Mouse (Mus musculus) natural killer cell, adult 2 months (primary cell): ENCODE data around the gene Cttnbp2.

Experiments
- DNase-seq, 2 experiments: peaks; one replicate each; pipeline ENCODE4 v3.0.0; 2022; ENCODE audit warnings: low spot score in 2 of 2

Cttnbp2 gene

DNA sequence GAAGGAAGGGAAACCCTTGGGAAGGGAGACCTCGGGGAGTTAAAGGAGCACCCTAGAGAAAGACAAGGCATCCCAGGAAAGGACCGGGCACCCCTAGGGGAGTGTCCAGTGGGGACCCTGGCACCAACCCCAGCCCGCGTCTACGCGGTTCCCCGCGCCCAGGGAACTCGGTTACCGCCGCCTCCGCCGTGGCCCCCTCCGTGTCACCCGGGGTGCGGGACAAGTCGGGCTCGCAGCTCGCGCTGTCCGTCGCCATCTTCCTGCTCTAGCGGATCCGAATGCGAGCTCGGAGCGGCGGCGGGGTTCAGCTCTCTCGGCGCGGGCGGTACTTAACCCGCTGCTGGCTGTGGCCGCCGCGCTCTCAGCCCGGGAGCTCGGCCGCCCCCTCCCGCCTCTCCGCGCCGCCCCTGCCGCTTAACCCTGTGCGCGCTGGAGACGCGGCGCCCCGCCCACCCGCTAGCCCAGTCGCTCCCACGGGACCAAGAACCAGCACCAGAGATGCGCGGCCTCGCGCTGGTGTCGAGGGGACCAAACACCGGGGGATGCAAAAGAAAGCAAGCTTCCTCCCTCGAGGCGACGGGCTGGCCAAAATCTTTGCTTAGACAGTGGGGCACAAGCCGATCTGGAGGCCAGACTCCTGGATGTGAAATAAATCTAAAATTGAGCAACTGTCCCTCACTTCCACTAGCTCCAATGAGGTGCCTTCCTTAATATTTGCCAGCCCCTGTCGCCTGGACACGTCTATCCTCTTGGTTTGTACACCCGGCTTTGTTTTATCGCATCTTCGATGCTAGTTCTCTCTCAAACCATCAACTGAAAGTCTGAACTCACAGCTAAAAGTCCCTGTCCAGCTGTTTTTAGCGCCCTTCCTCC lies at the start of gene Cttnbp2:
Gene Cttnbp2 (minus strand): TSS at position 364 of the 873 bp plus-strand sequence.
- DNase-seq, result no peak

DNA sequence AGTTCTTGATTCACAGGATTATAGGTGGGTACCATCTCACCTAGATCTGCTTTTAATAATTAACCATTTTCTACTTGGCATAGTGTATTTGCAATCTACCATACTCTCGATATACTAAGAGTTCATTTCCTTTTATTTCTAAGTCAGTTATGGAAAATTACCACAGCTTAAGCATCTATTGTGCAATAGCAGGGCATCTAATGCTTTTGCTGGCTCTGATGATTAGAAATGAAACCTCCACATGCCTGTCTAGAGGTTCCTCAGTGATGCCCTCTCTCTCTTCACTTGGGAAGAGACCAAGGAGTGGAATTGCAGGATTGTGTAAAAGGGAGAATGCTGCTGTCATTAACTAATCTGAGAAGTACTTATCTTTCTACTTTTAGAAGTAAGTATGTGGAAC lies 44.4 kb upstream of the Cttnbp2 start:
- no peak for DNase-seq

DNA sequence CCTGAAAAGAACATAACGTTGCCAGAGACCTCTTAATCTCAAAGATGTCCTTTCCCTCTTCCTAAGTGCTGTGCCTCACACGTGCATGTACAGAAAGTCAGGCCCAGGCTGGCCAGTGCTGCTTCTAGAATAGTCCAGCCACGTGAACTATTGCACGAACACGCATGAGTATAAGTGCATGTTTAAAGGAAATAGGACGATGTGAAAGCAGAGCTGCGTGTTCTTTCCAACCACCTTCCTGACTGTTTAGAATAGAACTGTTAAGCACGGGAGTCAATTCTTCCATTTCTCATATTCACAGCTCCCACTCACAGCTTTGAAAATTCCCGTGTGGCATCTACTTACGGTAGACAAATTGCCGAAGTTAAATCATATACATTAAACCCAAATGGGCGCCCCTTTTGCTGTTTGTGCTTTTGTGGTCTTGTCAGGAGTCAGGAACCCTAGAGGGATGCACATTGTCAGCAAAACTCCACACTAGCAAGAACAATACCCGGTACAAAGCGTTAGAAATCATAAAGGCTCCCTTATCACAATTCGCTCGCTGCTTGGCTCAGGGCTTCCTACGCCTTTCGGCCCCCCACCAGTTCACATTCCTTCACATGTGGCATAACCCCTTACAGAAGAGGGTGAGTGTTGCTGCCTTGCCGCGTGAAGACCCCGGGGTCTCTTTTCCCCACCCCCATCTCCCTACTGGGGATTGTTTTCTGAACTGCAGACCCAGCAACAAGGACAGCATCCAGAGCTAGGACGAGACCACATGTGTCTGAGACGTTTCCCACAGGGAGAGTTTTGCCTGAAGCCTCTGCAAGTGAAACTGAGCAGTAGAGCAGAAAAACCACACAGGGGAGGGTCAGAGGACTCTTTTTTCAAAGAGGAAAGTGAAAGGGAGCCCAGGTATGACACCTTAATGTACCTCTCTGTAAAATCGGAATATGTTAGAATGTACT lies 33.1 kb upstream of the Cttnbp2 start:
- DNase-seq, result no peak

DNA sequence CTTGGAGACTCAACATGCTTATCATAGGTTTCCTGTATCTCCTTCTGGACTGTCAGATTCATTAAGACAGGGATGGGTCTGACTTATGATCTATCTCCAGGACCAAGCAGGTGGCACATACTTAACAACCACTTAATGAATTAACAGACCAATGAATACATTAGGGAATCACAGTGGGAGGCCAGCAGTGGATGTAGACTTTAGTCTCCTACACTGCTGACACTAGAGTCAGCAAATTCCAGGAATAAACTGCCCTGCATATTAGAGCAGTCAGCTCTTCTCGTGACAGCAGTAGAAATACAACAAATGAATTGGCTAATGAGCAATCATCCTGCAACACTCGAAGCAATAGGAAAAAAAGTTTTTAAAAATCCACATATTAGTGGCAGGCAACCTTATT lies 29.2 kb upstream of the Cttnbp2 start:
- DNase-seq, result no peak

DNA sequence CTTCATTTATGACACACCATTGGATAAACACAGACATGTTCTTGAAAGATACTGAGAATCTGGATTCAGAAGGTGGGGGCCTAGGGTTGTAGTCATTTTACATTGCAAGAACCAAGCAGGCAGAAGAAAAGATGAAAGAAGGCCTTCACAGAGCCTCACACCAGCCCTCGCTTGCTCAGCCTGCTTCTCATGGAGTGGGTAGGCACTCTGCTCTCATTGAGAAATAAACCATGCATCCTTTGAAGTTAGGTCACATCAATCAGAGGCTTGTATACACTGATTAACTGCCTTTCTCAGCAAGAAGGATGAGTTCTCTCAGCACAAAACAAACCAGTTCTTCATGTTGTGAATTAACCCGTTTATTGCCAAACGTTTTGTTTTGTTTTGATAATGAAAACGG lies 25.8 kb upstream of the Cttnbp2 start:
- no peak for DNase-seq

DNA sequence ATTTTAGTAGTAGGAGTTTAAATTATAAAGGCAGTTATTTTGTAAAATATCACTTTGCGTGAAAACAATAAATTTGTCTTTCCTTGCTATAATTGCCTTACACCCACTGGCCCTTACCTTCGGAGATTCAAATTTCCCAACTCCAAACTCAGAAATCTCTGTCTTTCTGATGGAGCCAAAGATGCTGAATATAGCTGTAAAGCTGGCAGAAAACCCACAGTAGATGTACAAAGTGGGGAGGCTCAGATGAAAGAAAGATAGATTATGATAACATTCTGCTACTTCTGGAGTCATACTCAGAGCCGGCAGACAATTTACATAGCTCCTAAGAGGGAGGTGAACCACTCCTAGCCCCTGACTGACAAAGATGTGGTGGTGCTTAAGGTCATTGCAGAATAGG lies 15.8 kb upstream of the Cttnbp2 start:
- DNase-seq, result no peak

DNA sequence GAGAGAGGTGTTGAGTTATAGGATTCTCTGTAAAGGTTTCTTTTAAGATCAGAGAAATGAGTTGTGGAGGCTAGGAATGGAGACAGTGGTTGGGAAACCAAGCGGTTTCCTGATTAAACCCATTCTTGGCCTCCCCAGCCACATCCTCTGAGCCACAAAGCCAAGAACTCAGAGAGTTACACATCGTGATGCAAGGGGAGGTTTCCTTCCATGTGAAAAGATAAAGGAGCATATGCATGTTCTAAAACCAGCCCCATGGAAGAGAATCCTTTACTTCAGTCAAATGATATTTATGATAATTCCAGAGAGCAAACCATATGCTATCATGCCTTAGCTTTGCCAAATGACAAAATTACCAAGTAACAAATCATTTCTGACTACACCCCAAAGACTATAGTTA lies 3.0 kb upstream of the Cttnbp2 start:
- DNase-seq, result no peak

DNA sequence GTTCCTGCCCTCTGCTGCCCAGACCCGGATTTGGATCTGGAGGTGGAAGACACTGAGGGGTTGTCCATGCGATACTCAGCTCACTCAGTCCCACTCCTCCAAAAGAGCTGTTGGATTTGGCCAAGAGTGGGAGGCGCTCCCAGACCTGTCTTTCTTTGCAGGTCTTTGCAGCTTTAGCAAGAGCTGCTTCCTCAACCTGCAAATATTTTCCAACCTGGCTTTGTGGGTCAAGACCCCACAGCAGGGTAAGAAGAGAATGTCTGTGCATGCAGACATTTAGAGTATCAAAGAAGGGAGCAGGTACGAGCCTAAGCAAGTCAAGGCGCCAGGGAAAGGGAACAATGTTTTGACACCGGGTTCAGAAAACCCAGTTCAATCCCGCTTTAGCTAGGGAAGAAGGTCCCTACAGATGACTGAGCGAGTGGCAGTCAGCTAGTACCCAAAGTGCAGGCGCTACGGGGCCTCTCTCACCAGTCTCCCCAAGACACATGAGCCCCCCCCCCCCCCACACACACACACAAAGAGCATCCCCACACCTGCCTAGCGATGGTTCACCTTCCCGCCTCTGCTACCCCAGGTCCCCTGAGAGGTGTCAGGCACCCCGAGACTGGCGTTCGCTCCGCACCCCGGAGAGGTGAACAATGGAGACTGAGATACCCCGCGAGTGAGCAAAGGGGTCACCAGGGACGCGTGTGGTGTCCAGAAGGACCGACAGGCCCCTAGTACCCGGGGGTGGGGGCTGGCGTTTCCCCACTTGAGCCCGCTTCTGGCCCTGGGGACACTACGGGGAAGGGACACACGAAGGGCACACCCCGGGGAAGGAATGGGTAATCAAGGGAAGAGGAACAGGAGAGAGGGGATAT lies 801 bp downstream of the Cttnbp2 start:
- no peak for DNase-seq

DNA sequence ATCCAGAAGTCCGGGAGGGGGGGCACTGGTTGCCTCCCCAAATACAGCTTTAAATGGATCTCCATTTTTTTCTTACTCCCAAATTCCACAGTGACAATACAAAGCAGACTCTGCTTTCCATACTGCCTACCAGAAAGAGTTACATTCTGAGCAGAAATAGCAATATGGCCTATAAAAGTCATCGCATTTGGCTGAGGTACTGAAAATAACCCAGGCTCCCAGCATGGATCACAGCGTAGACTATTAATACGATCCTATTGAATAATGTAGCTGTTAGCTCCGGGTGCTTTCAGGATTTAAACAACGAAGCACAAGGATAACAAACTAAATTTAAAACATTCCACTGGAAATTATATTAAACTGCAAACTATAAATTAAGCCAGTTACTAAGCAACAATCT lies 2.8 kb downstream of the Cttnbp2 start:
- DNase-seq, result no peak

DNA sequence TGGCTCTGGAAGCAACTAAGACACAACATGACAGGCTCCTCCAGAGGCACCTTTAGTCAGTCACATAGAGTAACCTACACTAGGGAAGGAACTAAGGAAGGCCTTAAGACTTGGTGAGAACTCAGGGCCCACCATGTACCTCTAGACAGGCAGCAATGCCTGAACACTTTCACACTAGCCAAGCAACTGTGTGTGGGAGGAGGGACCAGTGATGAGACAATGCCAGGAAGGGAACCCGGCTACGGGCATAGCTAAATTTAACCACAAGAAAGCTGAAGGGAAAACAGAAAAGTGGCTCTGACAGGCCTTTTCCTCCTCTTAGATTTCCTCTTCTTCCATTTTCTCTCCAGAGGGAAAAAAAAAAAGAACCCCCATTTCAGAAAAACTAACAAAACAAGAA lies 6.6 kb downstream of the Cttnbp2 start:
- DNase-seq, result no peak

DNA sequence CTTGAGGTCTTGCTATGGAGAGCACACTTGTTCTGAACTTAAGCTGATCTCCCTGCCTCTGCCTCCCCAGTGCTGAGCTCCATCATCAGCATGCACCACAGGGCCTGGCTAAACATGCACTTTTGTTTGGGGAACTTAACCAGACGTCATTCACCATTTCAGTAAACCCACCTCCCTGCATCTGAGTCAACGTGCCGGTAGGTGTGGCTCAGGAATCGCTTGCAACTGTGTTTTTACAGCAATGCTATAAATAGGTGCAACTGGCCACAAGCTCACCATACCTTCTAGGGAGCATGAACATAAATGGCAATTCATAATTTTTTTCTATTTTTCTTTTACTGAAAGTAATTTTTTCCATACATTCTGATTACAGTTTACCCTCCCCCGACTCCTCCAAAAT lies 14.8 kb downstream of the Cttnbp2 start:
- no peak for DNase-seq

DNA sequence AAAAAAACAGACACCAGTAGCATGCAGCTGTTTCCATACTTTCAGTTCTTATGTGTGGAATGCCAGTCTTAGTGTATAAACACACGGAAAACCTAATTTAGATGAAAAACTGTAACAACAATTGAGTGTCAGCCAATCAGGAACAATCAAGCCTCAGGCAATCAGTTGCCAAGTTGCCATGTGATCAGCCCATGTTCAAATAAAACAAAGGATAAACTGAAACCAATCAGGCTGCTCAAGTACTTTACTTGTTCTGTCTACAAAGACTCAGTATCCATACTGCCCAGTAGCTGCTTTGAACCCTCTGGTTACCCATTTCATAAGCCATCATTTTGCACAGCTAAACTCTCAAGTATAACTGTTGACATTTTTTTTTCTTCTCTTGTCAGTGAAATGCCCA lies 21.7 kb downstream of the Cttnbp2 start:
- no peak for DNase-seq

DNA sequence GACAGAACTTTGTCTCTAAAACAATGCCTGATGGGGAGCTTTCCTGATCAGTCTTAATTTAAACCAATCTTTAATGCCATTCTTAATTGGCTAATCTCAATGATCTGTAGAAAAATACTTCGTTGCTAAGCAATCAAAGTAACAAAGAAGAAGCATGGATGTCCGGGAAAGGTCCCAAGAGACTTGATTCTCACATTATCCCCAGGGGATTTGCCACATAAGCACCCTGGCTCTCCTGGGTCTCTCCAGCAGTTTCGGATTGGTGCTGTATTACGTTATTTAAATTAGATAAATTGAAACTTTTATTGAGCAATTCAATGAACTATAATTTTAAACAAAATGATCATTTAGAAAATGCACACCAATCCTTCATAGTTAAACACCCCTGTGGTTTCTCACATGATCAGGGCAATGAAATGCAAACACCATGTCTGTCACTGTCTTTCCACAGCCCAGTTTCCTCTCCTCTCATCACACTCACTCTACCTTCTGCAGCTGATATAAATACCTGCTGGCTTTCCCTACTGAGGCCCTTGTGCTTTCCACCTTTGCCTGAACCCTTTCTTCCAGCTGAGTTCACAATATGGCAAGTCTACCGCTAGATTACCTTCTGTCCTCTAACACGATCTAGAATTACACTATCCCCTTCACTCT lies 22.3 kb downstream of the Cttnbp2 start:
- DNase-seq, result no peak

DNA sequence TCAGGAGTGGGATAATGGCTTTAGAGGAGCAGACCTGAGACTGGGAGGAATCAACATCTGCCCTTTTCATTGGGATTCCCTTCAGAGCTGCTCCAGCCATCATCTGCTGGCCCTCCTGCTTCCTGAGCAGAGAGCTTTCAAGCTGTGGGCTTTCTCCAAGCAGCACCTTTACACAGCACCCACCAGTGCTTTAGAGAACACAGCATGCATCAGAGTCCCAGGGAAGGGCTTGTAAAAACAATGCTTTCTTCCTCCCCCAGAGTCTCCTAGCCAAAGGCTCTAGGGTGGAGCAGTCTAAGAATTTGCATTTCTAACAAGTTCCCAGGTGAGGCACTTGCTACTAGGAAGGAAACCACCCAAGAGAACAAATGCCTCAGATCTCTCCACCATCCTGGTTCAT lies 29.6 kb downstream of the Cttnbp2 start:
- DNase-seq, result no peak

DNA sequence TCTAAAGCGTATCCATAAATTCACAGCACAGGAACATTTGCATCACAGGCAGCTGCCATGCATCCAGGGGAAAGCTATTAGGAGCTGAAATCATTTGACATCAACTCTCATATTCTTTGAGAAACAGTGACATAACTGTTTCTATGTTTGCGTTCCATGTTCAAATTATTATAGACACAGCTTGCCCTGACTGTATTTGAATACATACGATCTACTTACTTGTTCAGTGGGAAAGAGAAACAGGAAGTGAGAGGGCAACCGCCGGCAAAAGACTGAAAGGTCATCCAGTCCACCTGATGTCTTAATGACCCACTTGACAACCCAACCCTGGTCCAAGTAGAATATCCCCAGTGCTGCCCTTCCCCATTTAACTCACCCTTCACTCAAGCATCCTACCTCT lies 30.6 kb downstream of the Cttnbp2 start:
- no peak for DNase-seq

DNA sequence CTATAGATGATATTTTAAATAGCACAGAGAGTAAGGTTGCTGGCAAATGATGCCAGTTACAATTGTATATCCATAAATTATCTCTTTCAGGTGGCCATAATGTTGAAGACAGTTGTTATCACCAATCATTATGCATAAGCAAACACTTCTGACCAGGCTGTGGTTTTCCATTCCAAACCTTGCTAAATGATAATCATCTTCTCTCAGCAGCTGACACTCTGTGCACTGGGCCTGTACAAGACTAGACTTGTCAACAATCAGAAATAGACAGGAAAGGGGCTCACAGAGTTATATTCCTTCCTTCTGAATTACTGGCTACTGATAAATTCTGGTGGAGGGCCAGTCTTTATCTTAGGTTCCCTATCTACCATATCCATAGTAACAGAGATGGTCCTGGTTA lies 32.1 kb downstream of the Cttnbp2 start:
- no peak for DNase-seq

DNA sequence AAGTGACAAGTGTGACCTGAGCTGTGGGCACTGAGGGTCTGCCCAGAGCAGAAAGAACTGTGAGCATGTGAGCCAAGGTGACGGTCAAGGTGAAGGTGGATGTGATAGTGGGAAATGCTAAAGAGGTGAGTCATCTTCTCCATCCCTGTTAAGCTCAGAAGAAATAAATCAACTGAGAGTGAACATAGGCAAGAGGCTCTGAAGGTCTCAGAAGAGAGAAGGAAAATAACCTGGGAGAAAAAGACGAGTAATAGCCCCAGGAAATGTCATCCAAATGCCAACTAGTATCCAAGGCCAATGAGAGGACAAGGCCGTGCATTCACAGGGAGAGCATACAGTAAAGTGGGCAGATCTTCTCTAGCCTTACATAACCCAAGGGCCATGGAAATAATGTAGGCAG lies 32.9 kb downstream of the Cttnbp2 start:
- no peak for DNase-seq

DNA sequence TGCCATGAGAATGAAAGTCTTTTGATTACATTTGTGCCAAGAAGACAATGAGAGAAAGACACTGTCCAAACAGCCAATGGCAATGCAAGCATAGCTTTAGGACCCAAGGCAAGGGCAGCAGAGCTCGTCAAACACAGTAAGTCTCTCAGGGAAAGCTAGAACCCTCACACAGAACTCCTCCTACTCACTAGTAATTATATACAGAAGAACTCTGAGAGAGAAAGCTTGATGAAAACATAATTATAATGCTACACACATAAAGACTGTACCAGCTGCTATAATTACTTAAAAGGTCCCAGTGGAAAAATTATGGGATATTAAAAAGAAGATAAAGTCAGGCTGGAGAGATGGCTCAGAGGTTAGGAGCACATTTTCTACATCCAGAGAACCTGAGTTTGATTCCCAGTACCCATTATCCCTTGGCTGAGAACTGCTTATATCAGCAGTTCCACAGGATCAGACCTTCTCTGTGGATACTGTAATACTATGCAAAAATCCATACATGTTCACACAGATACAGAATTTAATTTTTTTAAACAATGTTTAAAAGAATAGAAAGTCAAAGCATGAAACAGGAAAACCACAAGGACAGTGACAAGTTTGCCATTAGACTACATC lies 37.2 kb downstream of the Cttnbp2 start:
- no peak for DNase-seq

DNA sequence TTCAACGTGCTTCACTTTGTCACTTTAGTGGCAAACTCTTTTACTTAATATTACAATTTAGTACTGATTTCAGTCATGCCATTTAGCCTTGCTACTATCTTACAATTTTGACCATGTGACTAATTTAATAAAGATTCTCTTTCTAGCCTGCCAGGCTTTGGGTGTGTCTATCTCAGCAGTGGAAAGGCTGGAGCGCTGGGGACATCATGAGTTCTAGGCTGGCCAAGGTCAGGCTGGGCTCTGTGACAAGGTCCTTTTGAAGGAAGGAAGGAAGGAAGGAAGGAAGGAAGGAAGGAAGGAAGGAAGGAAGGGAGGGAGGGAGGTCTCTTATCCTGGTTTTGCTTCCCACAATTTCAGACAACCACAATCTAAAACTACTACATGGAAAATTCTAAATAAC lies 39.7 kb downstream of the Cttnbp2 start:
- no peak for DNase-seq

DNA sequence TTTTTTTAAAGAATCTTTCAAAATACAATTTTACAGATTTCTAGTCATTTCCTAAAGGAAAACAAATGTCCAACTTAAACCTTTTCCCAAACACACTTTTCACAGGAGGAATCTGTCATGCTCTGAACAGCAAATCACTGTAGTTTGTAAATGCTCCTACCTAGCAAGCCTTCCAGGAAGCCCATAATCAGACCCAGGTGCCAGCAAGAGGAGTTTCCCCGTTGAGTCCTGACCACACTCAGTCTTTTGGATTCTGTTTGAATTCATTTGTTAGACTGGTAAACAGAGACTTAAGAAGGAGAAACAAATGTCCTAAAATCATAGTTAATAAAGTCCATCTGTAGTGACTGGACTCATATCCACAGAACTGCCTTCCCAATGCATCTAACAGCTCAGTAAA lies 40.1 kb downstream of the Cttnbp2 start:
- DNase-seq, result no peak

DNA sequence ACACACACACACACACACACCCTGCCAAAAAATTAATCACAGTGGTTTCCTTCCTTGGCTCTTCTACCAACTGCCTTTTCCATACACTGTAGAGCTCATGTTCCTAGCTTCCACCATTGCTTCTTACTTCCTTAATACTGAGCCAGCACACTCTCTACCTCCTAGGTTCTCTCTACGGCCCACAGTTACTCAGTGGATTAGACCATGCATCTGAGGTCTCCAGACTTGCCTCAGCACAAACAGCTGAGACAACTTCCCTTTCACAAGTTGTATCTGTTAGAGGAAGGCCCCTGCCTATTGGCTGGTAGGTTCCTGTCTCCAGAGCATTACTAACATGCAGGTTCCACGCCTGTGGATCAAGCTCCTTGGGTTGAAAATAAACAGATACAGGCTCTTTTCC lies 45.4 kb downstream of the Cttnbp2 start:
- DNase-seq, result no peak
